Mouse (Mus musculus) ES-CJ7 (cell line): ENCODE data around the gene Cpa1.

Source experiments
- DNase-seq: peaks from one replicate; pipeline ENCODE4 v3.0.0; 2011; ENCODE audit warnings: low read depth, low spot score

Gene Cpa1

GRCm38 (mm10) chr6:30673764-30674561 is 34.9 kb downstream of the Cpa1 start:
- DNase-seq: no peak

GRCm38 (mm10) chr6:30674714-30675280 is 35.8 kb downstream of the Cpa1 start:
- DNase-seq: no peak

- DNase-seq: no peak
Observed at GRCm38 (mm10) chr6:30675281-30675771, 36.3 kb downstream of the Cpa1 start.

- no peak for DNase-seq
Observed at GRCm38 (mm10) chr6:30676506-30676905, 37.5 kb downstream of the Cpa1 start.

GRCm38 (mm10) chr6:30677591-30677990 is 38.6 kb downstream of the Cpa1 start:
- no peak for DNase-seq

GRCm38 (mm10) chr6:30678482-30678881 is 39.5 kb downstream of the Cpa1 start:
- DNase-seq: no peak

- DNase-seq: no peak
Observed at GRCm38 (mm10) chr6:30679567-30679966, 40.5 kb downstream of the Cpa1 start.

GRCm38 (mm10) chr6:30680442-30680841 is 41.4 kb downstream of the Cpa1 start:
- DNase-seq: no peak

GRCm38 (mm10) chr6:30681935-30682900 is 43.2 kb downstream of the Cpa1 start:
- DNase-seq: no peak

GRCm38 (mm10) chr6:30684570-30684969 is 45.6 kb downstream of the Cpa1 start:
- DNase-seq: no peak

- DNase-seq: no peak
Observed at GRCm38 (mm10) chr6:30687198-30687597, 48.2 kb downstream of the Cpa1 start.

- DNase-seq: peak; percentile 53
Observed at GRCm38 (mm10) chr6:30692826-30693225, 53.8 kb downstream of the Cpa1 start.

GRCm38 (mm10) chr6:30693350-30693991 is 54.5 kb downstream of the Cpa1 start, which contains the start of gene Cep41:
Gene Cep41 (minus strand): TSS chr6:30693749.
- peak; percentile 98 for DNase-seq

GRCm38 (mm10) chr6:30694209-30694608 is 55.2 kb downstream of the Cpa1 start:
- peak; percentile 12 for DNase-seq
